Mouse (Mus musculus) cerebellum, adult 11-12 months (tissue): ENCODE measurements at regions not wholly inside any gene's neighbourhood (a gene's known extent, or its start where the extent isn't known, plus 50 kb on each side); places are given as distances from the start of the nearest gene placed in this dataset.

Experiments used
- DNase-seq: peaks from one replicate; pipeline ENCODE4 v3.0.0; 2022

DNA sequence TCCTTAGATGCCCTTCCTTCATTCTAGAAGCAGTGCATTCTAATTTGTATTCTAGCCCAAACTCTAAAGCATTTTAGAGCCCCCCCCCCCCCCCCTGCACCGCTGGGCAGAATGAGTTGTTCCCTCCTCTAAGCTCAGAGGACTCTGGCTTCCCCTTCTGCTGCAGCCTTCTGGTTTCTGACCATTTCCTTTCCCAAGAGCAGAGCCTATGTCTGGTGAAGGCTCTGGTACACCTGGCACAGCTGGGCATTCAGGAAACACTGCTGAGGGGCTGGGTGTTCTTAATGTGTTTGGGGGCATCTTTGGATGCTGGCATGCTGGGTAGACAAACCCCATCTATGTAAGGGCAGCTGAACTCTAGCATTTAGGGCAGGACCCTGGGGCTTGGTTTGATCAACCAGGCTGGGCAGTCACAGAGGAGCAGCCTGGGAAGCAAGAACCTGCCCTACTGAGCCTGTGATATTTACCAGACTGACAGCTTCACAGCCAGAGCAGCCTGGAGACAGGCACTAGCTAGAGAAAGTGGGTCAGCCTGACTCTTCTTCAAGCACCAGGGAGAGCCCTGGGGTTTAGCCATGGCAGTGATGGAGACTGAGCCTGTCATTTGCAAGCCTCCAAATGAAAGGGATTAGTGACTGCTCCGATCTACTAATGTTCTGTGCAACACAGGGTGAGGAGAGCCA, 469.7 kb downstream of the Rps24 start:
- DNase-seq, result peak; percentile 78

- peak; percentile 14 for DNase-seq
Measured at GRCm38 (mm10) chr14:24957392-24957791, 470.5 kb downstream of the Rps24 start.

DNA sequence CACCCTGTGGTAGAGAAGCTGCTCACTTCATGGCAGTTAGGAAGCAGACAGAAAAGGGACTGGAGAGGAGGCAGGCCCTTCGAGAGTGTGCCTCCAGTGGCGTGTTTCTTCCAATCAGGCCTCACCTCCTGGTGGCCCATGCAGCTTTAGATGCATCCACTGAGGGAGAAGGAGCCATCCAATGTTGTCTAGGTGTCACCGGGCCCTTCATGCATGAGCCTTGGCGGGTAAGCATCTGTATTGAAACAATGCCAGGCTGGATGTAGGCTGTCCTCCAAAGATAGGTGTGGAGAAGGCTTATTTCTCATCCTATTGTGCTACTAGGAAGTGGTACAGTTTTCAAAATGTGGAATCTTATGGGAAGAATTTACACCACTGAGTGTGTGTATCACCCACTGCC, 471.9 kb downstream of the Rps24 start:
- DNase-seq, result peak; percentile 44

DNA sequence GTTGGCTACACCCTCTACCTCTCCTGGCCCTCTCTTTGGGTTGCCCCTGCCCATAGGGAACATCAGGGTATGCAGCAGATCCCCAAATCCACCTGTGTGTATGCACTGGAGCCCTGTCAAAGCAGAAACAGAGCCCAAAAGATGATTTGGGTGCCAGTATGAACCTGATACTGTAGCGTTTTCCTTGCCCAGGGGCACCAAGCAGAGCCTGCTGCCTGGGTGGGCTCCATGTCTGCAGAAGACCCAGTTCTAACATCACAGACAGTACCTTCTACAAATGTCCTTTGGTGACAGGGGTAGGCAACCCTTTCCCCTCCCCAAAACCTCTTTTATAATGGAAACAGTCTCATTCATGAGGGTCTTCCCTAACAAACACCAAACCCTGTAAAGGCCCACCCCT, 472.5 kb downstream of the Rps24 start:
- peak; percentile 40 for DNase-seq

DNA sequence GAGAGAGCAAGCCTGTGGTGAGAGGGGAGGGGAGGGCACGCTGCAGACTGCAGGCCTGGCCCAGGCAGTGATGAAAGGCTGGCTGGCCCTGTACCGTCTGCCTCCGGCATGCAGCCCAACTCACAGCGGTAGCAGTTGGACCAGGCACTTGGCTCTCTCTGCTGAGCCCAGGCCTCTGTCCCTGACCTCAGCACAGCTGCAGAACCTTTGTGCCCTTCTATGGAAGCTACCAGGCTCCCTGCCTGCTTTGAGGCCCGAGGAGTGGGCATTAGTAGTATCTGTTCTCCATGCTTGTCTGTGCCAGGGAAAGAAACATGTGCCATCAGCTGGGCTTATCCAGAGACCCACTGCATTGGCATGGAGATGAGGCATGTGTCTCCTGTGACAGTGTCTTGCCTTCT, 473.2 kb downstream of the Rps24 start:
- DNase-seq, result peak; percentile 96

DNA sequence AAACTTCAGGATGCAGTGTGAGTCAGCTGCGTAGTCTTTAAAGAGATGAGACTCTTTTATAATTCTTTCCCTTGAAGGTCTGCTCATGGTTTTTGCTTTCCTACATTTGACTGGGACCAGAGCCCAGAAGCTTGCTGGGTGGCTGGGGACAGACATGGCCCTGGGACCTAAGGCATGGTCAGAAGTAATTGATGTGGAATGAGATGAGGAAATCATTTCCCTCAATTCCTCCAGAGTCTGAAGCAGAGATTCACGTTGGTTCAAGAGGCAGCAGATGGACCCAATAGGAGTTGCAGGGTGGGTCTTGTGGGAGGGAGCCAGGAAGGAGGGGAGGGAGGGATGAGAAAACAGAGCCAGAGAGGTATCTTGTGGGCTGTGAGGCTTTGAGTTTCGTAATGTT, 473.9 kb downstream of the Rps24 start:
- DNase-seq, result peak; percentile 61

GRCm38 (mm10) chr14:24961721-24962120, 474.8 kb downstream of the Rps24 start:
- DNase-seq, result no peak

DNA sequence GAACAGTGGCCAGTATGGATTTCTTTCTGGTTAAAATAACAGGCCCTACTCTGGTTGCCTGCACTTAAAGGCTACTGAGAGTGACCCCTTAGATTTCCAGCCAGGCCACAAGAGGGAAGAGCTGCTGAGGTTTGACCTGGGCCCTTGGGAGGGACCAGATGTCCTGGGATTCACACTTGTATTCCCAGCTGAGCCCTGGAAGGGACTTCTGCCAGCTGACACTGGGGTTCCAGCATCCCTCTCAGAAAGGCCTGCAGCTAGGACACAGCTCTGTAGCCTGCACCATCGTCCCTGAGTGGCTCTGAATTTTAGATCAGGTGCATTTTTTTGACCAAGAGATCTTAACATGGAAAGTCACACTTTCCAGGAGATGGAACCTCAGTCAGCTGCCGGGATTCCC, 482.7 kb downstream of the Rps24 start:
- no peak for DNase-seq

- no peak for DNase-seq
Measured at GRCm38 (mm10) chr14:24972357-24972756, 485.4 kb downstream of the Rps24 start.

- DNase-seq, result peak; percentile 95
Measured at GRCm38 (mm10) chr14:24973039-24973438, 485.9 kb upstream of the Zmiz1 start.

DNA sequence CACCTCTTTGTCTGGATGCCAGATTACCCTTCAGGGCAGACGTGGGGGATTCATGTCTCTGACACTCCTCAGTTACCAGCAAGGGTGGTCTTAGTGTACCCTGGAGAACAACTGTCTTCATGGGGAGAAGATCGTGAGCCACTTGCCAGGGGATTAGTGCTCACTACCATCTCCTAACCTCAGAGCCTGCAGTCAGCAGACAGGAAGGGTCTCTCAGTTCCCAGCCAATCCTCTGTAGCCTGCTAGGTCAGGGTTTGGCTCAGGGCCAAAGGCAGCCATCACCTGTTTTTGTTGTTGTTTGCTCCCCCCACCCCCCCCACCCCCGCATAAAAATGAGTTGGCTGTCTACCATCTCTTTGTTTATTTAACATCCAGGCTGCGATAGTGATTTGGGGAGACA, 485.4 kb upstream of the Zmiz1 start:
- peak; percentile 75 for DNase-seq

- DNase-seq, result no peak
Measured at GRCm38 (mm10) chr14:24982489-24982888, 476.5 kb upstream of the Zmiz1 start.

GRCm38 (mm10) chr14:24983279-24983678, 475.7 kb upstream of the Zmiz1 start:
- no peak for DNase-seq

DNA sequence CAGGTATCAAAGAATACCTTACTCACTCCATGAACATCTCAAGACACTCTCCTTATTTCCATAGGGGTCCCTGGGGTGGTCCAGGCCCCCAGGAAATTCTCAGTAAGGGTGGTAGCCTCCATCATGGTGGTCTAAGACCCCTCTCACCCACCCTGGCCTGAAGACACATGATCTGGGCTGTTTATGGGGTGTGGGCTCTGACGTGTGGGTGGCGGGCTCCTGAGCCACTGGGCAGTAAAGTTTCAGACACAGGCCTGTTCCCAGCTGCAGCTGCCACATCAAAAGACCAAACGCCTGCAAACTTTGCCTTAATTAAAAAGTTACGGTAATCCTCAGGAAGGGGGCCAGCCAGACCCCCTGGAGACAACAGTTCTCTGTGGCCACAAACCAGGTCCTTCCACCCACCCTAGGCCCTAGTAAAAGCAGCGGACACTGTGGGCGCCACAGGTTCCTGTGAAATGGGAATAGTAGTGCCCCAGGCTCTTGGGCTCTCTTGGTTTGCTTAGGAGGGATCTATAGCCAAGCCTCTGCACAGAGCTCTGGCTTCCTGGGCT, 473.1 kb upstream of the Zmiz1 start:
- DNase-seq, result no peak

- DNase-seq, result no peak
Measured at GRCm38 (mm10) chr14:24986404-24986803, 472.6 kb upstream of the Zmiz1 start.

DNA sequence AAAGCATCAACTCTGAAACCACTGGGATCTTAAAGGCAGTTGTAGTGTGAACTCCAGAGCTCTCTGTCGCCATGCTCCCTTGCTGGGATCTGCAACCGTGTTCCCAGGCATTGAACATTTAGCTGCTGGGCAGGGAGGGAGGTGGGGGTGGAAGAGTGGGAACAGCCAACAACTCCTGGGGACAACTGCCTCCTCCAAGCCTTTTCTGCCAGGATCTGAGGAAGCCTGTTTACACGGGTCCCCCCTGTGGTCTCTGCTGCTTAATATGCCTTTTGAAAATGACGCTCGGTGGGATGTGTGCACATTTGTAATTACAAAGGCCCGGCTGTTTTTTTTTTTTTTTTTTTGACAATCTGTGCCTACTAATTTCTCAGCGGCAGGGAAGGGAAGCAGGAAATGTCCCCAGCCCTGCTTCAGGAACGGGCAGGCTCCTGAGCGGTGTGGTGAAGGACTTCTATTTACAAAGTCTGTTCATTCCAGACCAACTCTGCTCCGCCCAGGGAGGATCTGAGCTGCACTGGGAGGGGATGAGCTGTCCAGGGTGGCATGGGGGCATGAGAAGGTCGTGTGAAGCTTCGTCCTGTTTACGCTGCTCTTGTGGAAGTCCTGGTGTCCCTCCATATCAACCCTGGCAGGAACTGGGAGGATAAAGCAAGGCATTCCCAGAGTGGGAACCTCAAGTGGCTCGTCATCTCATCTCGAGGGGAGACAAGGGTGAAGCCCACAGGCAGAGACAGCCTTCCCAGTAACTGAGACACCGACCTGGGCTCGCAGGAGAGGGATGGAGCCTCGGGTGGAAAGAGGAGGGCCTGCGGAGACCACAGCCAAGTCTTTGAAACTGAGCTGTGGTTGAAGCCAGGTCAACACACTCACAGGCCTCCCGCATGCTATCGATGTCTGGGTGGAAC, 465.0 kb upstream of the Zmiz1 start:
- DNase-seq, result peak; percentile 64

DNA sequence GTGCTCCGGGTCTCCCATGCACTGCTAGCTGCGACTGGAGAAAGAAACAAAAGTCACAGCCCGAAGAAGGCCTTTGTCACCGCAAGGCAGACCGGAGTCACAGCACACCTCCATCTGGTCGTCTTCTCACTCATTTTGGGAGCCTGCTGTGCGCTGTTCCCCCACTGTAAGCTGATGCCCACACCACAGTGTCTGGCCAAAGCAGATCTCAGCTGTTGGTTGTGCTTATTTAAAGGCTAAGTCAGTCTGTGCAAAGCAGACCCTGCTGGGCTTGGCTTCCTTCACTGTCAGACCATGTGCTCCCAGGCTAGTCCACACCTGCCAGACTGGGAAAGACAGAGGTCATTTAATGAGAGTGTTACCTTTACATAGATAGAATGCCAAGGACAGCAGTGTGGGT, 463.8 kb upstream of the Zmiz1 start:
- peak; percentile 72 for DNase-seq

DNA sequence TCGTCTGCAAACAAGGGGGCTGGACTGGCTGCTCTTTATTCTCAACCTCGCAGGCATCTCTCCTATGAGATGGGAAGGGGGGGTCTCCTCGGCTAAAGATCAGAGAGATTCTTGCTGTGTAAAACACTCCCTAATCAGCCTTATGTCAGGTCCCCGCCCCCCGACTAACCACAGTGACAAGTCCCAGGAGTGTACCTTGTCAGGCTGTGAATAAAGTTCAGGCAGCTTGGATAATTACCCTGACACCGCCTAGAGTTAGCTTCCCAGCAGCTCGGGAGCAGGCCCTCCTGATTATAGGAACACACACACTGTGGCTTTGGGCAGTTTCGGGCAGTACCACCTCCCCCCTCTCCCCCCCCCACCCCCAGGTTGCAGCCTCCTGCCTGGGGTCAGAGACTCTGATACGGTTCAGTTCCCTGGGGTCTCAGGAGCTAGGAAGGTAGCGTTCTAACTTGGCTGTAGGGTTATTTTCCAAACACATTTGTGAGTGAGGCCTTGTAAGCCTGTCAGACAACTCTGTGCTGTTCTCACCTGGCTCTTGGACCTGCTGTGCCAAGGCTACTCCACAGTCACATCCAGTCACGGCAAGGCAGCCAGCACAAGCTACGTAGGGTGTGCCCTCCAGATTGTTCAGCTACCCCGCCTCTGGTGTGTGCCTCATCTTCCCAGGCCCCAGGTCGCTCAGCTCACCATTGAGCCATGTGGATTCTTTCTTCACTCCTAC, 461.0 kb upstream of the Zmiz1 start:
- no peak for DNase-seq

DNA sequence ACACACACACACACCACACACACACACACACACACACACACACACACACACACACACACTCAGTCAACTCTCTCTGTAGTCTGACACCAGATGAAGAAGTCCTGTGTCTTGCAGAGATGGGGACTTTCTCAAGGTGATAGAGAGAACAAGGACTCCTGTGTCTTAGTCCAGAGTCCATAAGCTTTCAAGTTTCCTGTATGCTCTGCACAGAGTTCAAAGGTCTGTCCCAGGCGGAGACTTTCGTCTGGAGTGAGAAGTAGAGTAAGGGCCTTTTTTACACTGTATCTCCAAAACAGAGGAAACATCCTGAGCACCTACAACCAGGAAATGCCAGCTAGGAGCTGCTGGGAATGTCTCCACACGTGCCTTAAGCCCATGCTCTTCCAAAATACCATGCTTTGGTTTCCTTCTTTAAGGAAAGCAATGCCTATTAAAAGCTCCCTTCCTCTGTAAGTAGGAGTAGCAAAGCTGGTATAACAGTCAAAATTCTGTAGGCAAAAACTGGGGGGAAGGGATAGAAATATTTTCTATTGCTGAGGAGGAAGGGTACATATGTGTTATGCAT, 459.9 kb upstream of the Zmiz1 start:
- DNase-seq, result no peak

- no peak for DNase-seq
Measured at GRCm38 (mm10) chr14:25005241-25005946, 453.6 kb upstream of the Zmiz1 start.

- no peak for DNase-seq
Measured at GRCm38 (mm10) chr14:25011926-25012325, 447.1 kb upstream of the Zmiz1 start.
